Mouse (Mus musculus) stomach, postnatal 0 days (tissue): ENCODE measurements at regions not wholly inside any gene's neighbourhood (a gene's known extent, or its start where the extent isn't known, plus 50 kb on each side); places are given as distances from the start of the nearest gene placed in this dataset.

Source experiments
- ATAC-seq: fragments of 200-750 bp; cut with Nextera tagmentation; 2 replicates; pipeline ENCODE4 v1.8.0; 2017; ENCODE audit not compliant: low FRiP score, low TSS enrichment
- DNase-seq: peaks from one replicate; pipeline ENCODE4 v3.0.0-alpha.2; 2016; ENCODE audit warnings: low spot score
- H3K27ac ChIP-seq: fragments of 300-500 bp; sonication (generic); replicated peaks from 2 replicates; pipeline ENCODE4 v1.5.1; 2014; ENCODE audit warnings: mild to moderate bottlenecking, control low read depth
- H3K27me3 ChIP-seq: fragments of 300-500 bp; sonication (generic); 2 replicates; pipeline ENCODE4 v1.6.1; 2014; ENCODE audit warnings: low read length; ENCODE audit not compliant: control insufficient read depth, insufficient read depth
- H3K36me3 ChIP-seq: fragments of 300-500 bp; sonication (generic); 2 replicates; pipeline ENCODE4 v1.6.1; 2014; ENCODE audit warnings: low read length, mixed read lengths; ENCODE audit not compliant: control insufficient read depth, insufficient read depth
- H3K4me1 ChIP-seq: fragments of 300-500 bp; sonication (generic); replicated peaks from 2 replicates; pipeline ENCODE4 v1.6.1; 2014; ENCODE audit warnings: antibody characterized with exemption; ENCODE audit not compliant: control insufficient read depth, insufficient read depth
- H3K4me2 ChIP-seq: fragments of 300-500 bp; sonication (generic); replicated peaks from 2 replicates; pipeline ENCODE4 v1.6.1; 2014; ENCODE audit warnings: low read depth, mild to moderate bottlenecking, control low read depth, moderate library complexity
- H3K4me3 ChIP-seq: fragments of 300-500 bp; sonication (generic); 2 replicates; pipeline ENCODE4 v1.5.1; 2014; ENCODE audit warnings: low read depth, low read length, control low read depth
- H3K9ac ChIP-seq: fragments of 300-500 bp; sonication (generic); 2 replicates; pipeline ENCODE4 v1.6.1; 2014; ENCODE audit warnings: mild to moderate bottlenecking, low read length, control low read depth, mixed read lengths
- H3K9me3 ChIP-seq: fragments of 300-500 bp; sonication (generic); 2 replicates; pipeline ENCODE4 v1.6.1; 2016; ENCODE audit warnings: low read length; ENCODE audit not compliant: control insufficient read depth
- CTCF ChIP-seq: IDR thresholded peaks from 2 replicates; pipeline ENCODE4 v1.5.1; 2016; ENCODE audit warnings: antibody characterized with exemption, low read depth, mild to moderate bottlenecking, moderate library complexity
- EP300 ChIP-seq: optimal IDR thresholded peaks from 2 replicates; pipeline ENCODE3; 2016; ENCODE audit warnings: antibody characterized with exemption
- WGBS: fragments of 180-500 bp; shearing (Covaris S2); extraction: QIAGEN DNeasy Blood & Tissue Kit; methylation state at CpG from one replicate; pipeline ENCODE4 v1.1.7; 2014; 5-methylcytosine and 5-hydroxymethylcytosine counted together

- DNase-seq (no peak), ATAC-seq (no peak)
- Histone ChIP-seq H3K27ac (no peak overlapping the region), H3K36me3 (no peaks in the 10 kb centered on the region), H3K4me2 (no peak overlapping the region), H3K4me1 (no peaks in the 10 kb centered on the region), H3K4me3 (no peak overlapping the region), H3K27me3 (no peaks in the 10 kb centered on the region), H3K9ac (no peak overlapping the region), H3K9me3 (no peaks in the 10 kb centered on the region)
- no peak for TF ChIP-seq EP300
- TF ChIP-seq CTCF, result no peak
- WGBS, result 51% methylated on average over 2 of the region's 2 CpGs
These were observed 203.2 kb downstream of the Barx2 start for GRCm38 (mm10) chr9:31710022-31710421.

GRCm38 (mm10) chr9:31706688-31707087 lies 206.6 kb downstream of the Barx2 start:
- Histone ChIP-seq H3K36me3 (no peaks in the 10 kb centered on the region), H3K9me3 (no peaks in the 10 kb centered on the region), H3K27ac (no peak overlapping the region), H3K4me2 (0 out of 2 replicates have a peak overlapping the region, but pooled peaks have one; percentile 3), H3K9ac (no peak overlapping the region), H3K4me3 (no peak overlapping the region), H3K4me1 (no peaks in the 10 kb centered on the region), H3K27me3 (no peaks in the 10 kb centered on the region)
- no peak for ATAC-seq
- DNase-seq, result no peak
- 58% methylated on average over 6 of the region's 7 CpGs for WGBS
- TF ChIP-seq EP300 (no peak), CTCF (no peak)

GRCm38 (mm10) chr9:31690921-31691475 lies 222.3 kb downstream of the Barx2 start:
- H3K36me3 ChIP-seq, result no peaks in the 10 kb centered on the region
- ATAC-seq (no peak), DNase-seq (peak; percentile 8)
- H3K4me1 ChIP-seq, result 0 out of 2 replicates have a peak, but pooled peaks cover 2% of the 10 kb centered on the region
- no peak for TF ChIP-seq CTCF
- TF ChIP-seq EP300, result no peak
- WGBS, result 68% methylated on average over 7 of the region's 7 CpGs
- H3K4me2 ChIP-seq, result no peak overlapping the region
- no peaks in the 10 kb centered on the region for H3K9me3 ChIP-seq
- H3K27ac ChIP-seq, result no peak overlapping the region
- no peaks in the 10 kb centered on the region for H3K27me3 ChIP-seq
- H3K9ac ChIP-seq, result no peak overlapping the region
- no peak overlapping the region for H3K4me3 ChIP-seq

- Histone ChIP-seq H3K4me3 (peak overlapping the region; percentile 25; the same call in 1 of the 2 replicates), H3K36me3 (no peaks in the 10 kb centered on the region), H3K4me2 (peak overlapping the region; percentile 49), H3K9ac (no peak overlapping the region), H3K4me1 (peaks cover 7% of the 10 kb centered on the region; the same call in 1 of the 2 replicates), H3K9me3 (no peaks in the 10 kb centered on the region), H3K27ac (no peak overlapping the region), H3K27me3 (no peaks in the 10 kb centered on the region)
- TF ChIP-seq CTCF (no peak), EP300 (no peak)
- DNase-seq, result no peak
- 0% methylated on average over 3 of the region's 3 CpGs for WGBS
- ATAC-seq, result no peak
These were observed 224.1 kb upstream of the Tmem45b start for GRCm38 (mm10) chr9:31688398-31688705.

GRCm38 (mm10) chr9:31687686-31688397 lies 223.6 kb upstream of the Tmem45b start:
- H3K27me3 ChIP-seq, result no peaks in the 10 kb centered on the region
- ATAC-seq (0 out of 2 replicates have a peak, but pooled peaks have one; percentile 25), DNase-seq (peak; percentile 54)
- peaks cover 7% of the 10 kb centered on the region; the same call in 1 of the 2 replicates for H3K4me1 ChIP-seq
- H3K9ac ChIP-seq, result no peak overlapping the region
- no peaks in the 10 kb centered on the region for H3K36me3 ChIP-seq
- TF ChIP-seq EP300, result no peak
- no peak for TF ChIP-seq CTCF
- no peaks in the 10 kb centered on the region for H3K9me3 ChIP-seq
- WGBS, result 22% methylated on average over 17 of the region's 17 CpGs
- H3K4me3 ChIP-seq, result peak overlapping the region; percentile 25; the same call in 1 of the 2 replicates
- no peak overlapping the region for H3K27ac ChIP-seq
- peak overlapping the region; percentile 49 for H3K4me2 ChIP-seq

GRCm38 (mm10) chr9:31686466-31686865 lies 222.2 kb upstream of the Tmem45b start:
- peaks cover 7% of the 10 kb centered on the region; the same call in 1 of the 2 replicates for H3K4me1 ChIP-seq
- ATAC-seq, result no peak
- H3K27me3 ChIP-seq, result no peaks in the 10 kb centered on the region
- H3K4me2 ChIP-seq, result no peak overlapping the region
- WGBS, result 74% methylated on average over 5 of the region's 5 CpGs
- no peak for DNase-seq
- H3K4me3 ChIP-seq, result no peak overlapping the region
- H3K9ac ChIP-seq, result no peak overlapping the region
- TF ChIP-seq EP300 (no peak), CTCF (no peak)
- H3K36me3 ChIP-seq, result no peaks in the 10 kb centered on the region
- H3K9me3 ChIP-seq, result no peaks in the 10 kb centered on the region
- no peak overlapping the region for H3K27ac ChIP-seq
